Mouse (Mus musculus) forebrain, embryonic 12.5 days (tissue): ENCODE measurements around the gene Btg2. TPM values are rescaled to one million over a fixed set of nuclear protein-coding genes. Genes with fewer than 3 reads are reported as not detected.

ENCODE experiments used
- ATAC-seq: fragments of 200-750 bp; cut with Nextera tagmentation; 2 replicates; pipeline ENCODE4 v1.8.0; 2017; ENCODE audit warnings: moderate TSS enrichment; ENCODE audit not compliant: low FRiP score
- H3K27ac ChIP-seq: fragments of 300-500 bp; sonication (generic); 2 replicates; pipeline ENCODE4 v1.5.1; 2016; ENCODE audit warnings: mild to moderate bottlenecking
- H3K27me3 ChIP-seq: fragments of 300-500 bp; sonication (generic); 2 replicates; pipeline ENCODE4 v1.6.1; 2016; ENCODE audit warnings: mild to moderate bottlenecking
- H3K36me3 ChIP-seq: fragments of 300-500 bp; sonication (generic); replicated peaks from 2 replicates; pipeline ENCODE4 v1.6.1; 2016; ENCODE audit warnings: mild to moderate bottlenecking
- H3K4me1 ChIP-seq: fragments of 300-500 bp; sonication (generic); 2 replicates; pipeline ENCODE4 v1.6.1; 2016
- H3K4me2 ChIP-seq: fragments of 300-500 bp; sonication (generic); 2 replicates; pipeline ENCODE4 v1.6.1; 2016; ENCODE audit warnings: mild to moderate bottlenecking, moderate library complexity
- H3K4me3 ChIP-seq: fragments of 300-500 bp; sonication (generic); replicated peaks from 2 replicates; pipeline ENCODE4 v1.5.1; 2016; ENCODE audit warnings: mild to moderate bottlenecking
- H3K9ac ChIP-seq: fragments of 300-500 bp; sonication (generic); 2 replicates; pipeline ENCODE4 v1.6.1; 2016; ENCODE audit warnings: mild to moderate bottlenecking
- H3K9me3 ChIP-seq: fragments of 300-500 bp; sonication (generic); 2 replicates; pipeline ENCODE4 v1.6.1; 2016
- WGBS: fragments of 180-500 bp; shearing (Covaris S2); methylation state at CpG from one replicate; pipeline ENCODE4 v1.1.7; 2016; 5-methylcytosine and 5-hydroxymethylcytosine counted together
- polyA plus RNA-seq: library from polyadenylated mRNA; unstranded; fragments of >200 nt; fragmentation: Nextera tagmentation; extraction: Ambion mirVana; gene quantifications from 2 replicates; pipeline ENCODE4 v1.2.1, GENCODE M21; 2016

Gene Btg2
- polyA plus RNA-seq, 1 experiment from 2014 or later = 128 TPM

GRCm38 (mm10) chr1:134086017-134086416 lies 7.1 kb upstream of the Btg2 start:
- no peak for ATAC-seq
- Histone ChIP-seq H3K4me3 (no peak overlapping the region), H3K4me1 (peaks cover 21% of the 10 kb centered on the region), H3K9ac (no peak overlapping the region), H3K4me2 (peak overlapping the region; percentile 6; the same call in 1 of the 2 replicates), H3K36me3 (no peaks in the 10 kb centered on the region), H3K27me3 (no peaks in the 10 kb centered on the region), H3K9me3 (no peaks in the 10 kb centered on the region), H3K27ac (peak overlapping the region; percentile 32; the same call in 1 of the 2 replicates)
- WGBS = 13% methylated on average over 3 of the region's 3 CpGs

DNA sequence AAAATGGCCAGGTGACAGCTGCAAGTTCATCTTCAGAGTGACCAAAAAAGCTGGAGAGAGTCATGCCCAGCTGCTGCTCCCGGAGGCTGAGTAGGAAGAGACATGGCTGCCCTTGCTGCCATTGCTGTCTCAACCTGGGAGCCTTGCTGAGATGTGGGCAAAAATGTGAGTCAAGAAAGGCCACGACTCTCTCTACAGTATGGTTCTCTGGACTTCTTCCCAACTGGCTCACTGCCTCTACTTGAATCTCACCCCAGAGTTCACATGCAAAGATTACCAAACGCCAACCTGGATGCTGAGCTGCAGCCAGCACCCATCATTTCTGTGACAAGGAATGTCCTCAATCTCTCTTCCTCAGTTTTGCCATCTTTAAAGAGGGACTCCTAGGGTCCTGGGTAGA lies 5.2 kb upstream of the Btg2 start:
- no peak for ATAC-seq
- 93% methylated on average over 3 of the region's 3 CpGs for WGBS

DNA sequence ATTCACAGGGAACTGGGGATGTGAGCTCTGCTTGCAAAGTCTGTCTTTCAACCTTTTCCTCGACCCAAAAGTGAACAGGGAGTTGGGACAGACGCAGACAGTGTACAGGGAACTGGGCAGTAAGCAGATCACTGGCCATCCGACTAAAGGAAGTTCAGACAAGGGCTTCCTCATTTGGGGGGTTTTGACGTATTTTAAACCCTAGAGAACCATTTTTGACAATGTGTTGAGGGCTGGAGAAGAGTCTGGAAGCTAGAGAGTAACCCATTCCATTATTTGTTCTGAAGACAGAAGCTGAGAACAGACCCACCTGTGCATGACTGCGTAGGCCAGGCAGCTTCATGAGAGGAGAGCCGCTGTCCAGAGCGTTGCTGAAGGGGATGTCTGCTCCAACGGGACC lies 4.8 kb upstream of the Btg2 start:
- Histone ChIP-seq H3K27me3 (no peaks in the 10 kb centered on the region), H3K36me3 (no peaks in the 10 kb centered on the region), H3K4me2 (no peak overlapping the region), H3K9me3 (no peaks in the 10 kb centered on the region), H3K27ac (no peak overlapping the region), H3K9ac (no peak overlapping the region; the same call in 1 of the 2 replicates), H3K4me3 (no peak overlapping the region), H3K4me1 (peaks cover 34% of the 10 kb centered on the region)
- 82% methylated on average over 8 of the region's 8 CpGs for WGBS
- no peak for ATAC-seq

More for the DNA sequence above, 5.2 kb upstream of the Btg2 start:
- Histone ChIP-seq H3K4me3 (no peak overlapping the region), H3K4me2 (no peak overlapping the region), H3K27ac (no peak overlapping the region), H3K36me3 (no peaks in the 10 kb centered on the region), H3K4me1 (peaks cover 34% of the 10 kb centered on the region), H3K27me3 (no peaks in the 10 kb centered on the region), H3K9me3 (no peaks in the 10 kb centered on the region), H3K9ac (no peak overlapping the region)

DNA sequence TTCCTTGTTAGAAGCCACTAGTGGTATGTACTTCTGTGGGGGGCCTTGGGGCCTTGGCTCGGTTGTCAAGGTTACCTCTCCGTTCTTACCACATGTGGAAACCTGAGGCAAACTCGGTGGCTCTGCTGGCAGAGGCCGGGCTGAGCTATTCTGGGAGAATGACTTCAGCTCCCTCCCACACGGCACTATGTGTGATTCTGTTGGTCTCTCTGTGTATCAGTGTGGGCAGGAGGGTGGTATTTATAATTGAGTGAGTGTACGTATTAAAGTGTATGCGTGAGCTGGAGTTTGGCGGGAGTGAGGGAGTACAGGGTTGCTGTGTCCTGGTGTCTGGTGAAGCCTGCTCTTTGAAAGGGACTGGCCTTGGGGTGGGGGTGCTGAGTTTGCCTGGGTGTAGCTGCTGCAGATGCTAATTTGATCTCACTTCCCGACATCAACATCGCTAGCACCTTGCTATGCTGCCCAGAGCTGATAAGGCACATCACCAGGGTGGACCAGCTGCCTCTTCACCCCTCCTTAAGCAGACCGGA lies 4.1 kb upstream of the Btg2 start:
- H3K9ac ChIP-seq = no peak overlapping the region; the same call in 1 of the 2 replicates
- no peak overlapping the region for H3K4me2 ChIP-seq
- peaks cover 34% of the 10 kb centered on the region for H3K4me1 ChIP-seq
- no peaks in the 10 kb centered on the region for H3K27me3 ChIP-seq
- H3K9me3 ChIP-seq = no peaks in the 10 kb centered on the region
- H3K27ac ChIP-seq = no peak overlapping the region
- H3K36me3 ChIP-seq = no peaks in the 10 kb centered on the region
- ATAC-seq = no peak
- 57% methylated on average over 11 of the region's 11 CpGs for WGBS
- no peak overlapping the region for H3K4me3 ChIP-seq

DNA sequence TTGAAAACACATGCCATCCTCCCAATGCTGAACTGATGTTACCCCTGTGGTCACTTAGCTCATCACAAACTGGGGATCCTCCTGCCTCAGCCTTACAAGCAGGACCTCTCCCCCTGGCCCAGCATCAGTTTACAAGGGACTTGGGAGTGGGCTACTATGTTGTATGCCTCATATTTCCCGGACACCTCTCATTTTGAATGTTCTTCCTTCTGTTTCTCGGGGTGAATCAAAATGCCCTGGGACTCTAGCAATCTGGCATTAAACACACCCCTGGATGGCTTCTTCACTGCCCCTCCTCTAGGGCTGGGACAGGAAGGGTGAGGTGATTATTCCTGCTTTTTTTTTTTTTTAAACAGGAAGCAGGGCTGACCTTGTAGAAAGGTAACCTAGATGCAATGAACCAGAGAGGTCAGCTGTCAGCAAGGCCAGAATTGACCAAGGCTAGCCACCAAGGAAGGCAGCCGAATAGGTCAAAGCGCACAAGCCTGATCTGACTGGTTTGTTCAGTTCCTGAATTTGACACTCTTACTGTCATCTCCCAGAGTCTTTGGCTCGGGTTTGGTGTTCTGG lies 2.0 kb upstream of the Btg2 start:
- no peaks in the 10 kb centered on the region for H3K27me3 ChIP-seq
- no peak overlapping the region for H3K27ac ChIP-seq
- peaks cover 41% of the 10 kb centered on the region for H3K4me1 ChIP-seq
- ATAC-seq = no peak
- H3K9me3 ChIP-seq = no peaks in the 10 kb centered on the region
- no peak overlapping the region for H3K4me2 ChIP-seq
- WGBS = 95% methylated on average over 5 of the region's 5 CpGs
- no peak overlapping the region for H3K4me3 ChIP-seq
- no peak overlapping the region for H3K9ac ChIP-seq
- peaks cover 16% of the 10 kb centered on the region for H3K36me3 ChIP-seq

GRCm38 (mm10) chr1:134080406-134080805 lies 1.5 kb upstream of the Btg2 start:
- no peak overlapping the region for H3K4me2 ChIP-seq
- H3K4me1 ChIP-seq = peaks cover 44% of the 10 kb centered on the region
- no peaks in the 10 kb centered on the region for H3K9me3 ChIP-seq
- H3K9ac ChIP-seq = no peak overlapping the region
- H3K36me3 ChIP-seq = peaks cover 21% of the 10 kb centered on the region
- H3K4me3 ChIP-seq = no peak overlapping the region
- WGBS = 73% methylated on average over 4 of the region's 4 CpGs
- peak overlapping the region; percentile 85 for H3K27ac ChIP-seq
- no peaks in the 10 kb centered on the region for H3K27me3 ChIP-seq
- no peak for ATAC-seq

DNA sequence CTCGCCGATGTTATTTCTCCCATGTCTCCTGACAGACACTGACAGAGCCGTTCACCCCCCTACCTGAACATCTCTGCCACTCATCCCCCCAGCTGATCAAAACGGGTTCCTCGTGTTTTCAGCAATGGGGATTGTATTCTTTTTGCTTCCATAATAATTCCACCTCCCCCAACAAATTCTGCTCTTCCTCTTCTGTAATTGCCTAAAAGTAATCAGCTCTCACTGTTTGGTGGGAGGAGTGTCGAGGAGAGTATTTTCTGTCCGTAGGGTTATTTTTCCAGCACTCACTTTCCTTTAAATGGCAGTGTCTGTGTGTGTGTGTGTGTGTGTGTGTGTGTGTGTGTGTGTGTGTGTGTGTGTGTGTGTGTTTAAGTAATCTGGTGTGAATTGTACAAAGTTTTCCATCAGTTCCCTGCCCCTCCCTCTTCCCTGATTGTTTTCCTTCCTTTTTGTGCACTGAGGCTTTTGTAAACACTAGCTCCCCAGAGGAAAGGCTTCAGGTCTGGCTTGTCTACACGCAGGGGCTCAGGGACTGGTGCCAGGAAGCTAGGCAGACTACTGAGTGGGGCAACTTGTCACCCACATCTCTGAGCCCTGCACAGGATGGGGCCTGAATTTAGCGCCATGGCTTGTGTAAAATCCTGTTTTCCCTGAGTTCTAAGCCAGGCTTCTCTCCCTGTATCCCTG lies 700 bp upstream of the Btg2 start:
- H3K27ac ChIP-seq = peak overlapping the region; percentile 85
- no peaks in the 10 kb centered on the region for H3K27me3 ChIP-seq
- under 1% methylated on average over 9 of the region's 9 CpGs for WGBS
- peak overlapping the region; percentile 93; the same call in 1 of the 2 replicates for H3K9ac ChIP-seq
- H3K36me3 ChIP-seq = peaks cover 29% of the 10 kb centered on the region
- peaks cover 51% of the 10 kb centered on the region for H3K4me1 ChIP-seq
- peak; percentile 33 for ATAC-seq
- peak overlapping the region; percentile 76 for H3K4me3 ChIP-seq
- H3K4me2 ChIP-seq = peak overlapping the region; percentile 81
- H3K9me3 ChIP-seq = no peaks in the 10 kb centered on the region

DNA sequence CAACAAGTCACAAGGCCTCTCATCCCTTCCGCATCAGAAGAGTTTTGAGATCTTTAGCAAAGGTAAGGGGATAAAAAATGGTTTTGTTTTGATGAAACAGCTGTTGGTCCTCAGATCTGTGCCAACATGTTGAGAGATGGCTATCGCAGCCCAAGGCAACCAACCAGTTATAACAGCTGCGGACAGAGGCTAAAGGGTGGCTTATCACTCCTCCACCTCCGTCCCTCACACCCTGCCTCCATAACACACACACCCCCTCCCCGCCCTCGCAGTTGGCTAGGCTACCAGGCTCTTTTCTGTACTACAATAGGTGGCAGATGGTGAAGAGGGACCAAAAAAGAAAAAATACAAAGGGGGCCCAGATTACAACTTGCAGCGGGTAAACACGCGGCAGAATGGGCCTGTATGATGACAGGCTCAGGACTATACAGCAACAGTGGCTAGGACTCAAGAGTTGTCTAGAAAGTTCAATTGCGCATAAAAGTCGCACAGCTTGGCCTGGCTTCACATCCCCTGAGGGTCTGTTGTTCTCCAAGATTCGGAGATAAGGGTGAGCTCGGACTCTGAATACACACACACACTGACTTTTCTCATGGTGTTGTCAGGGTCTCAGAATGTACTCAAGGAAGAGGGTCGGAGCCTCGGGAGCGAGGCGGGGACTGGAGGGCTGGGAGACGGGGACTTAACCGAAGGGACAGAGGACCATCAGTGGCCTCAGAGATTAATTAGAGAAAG lies 692 bp downstream of the Btg2 start:
- H3K36me3 ChIP-seq = peaks cover 33% of the 10 kb centered on the region
- peak overlapping the region; percentile 93 for H3K9ac ChIP-seq
- peak overlapping the region; percentile 85 for H3K27ac ChIP-seq
- peaks cover 62% of the 10 kb centered on the region for H3K4me1 ChIP-seq
- no peaks in the 10 kb centered on the region for H3K27me3 ChIP-seq
- ATAC-seq = peak; percentile 12; the same call in 1 of the 2 replicates
- WGBS = 6% methylated on average over 19 of the region's 19 CpGs
- peak overlapping the region; percentile 81 for H3K4me2 ChIP-seq
- H3K4me3 ChIP-seq = peak overlapping the region; percentile 76
- no peaks in the 10 kb centered on the region for H3K9me3 ChIP-seq

DNA sequence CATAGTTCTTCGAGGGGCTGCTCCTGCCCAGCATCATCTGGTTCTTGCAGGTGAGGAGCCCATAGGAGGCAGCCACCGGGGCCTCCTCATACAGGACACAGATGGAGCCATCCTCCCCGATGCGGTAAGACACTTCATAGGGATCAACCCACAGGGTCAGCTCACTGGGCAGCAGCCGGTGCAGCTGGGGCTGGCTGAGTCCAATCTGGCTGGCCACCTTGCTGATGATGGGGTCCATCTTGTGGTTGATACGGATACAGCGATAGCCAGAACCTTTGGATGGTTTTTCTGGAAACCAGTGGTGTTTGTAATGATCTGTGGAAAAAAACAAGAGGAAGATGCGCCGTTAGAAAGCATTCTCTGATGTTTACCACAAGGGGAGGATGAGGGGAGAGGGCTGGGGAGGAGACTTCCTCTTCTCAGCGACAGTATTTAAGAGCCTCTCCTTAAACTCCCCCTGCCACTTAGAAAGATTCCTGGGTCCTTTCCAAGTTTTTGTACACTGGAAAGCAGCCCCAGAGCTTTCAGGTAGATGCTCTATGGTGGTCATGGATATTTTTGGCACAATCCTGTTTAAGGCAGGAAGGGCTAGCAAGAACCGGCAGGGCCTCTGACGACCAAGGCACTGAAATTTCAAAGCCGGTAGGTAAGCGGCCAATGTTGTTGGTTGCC lies 1.4 kb downstream of the Btg2 start:
- H3K9me3 ChIP-seq = no peaks in the 10 kb centered on the region
- peak; percentile 19; the same call in 1 of the 2 replicates for ATAC-seq
- H3K27ac ChIP-seq = peak overlapping the region; percentile 85
- H3K9ac ChIP-seq = peak overlapping the region; percentile 93
- peak overlapping the region; percentile 76 for H3K4me3 ChIP-seq
- no peaks in the 10 kb centered on the region for H3K27me3 ChIP-seq
- 32% methylated on average over 14 of the region's 14 CpGs for WGBS
- peak overlapping the region; percentile 81 for H3K4me2 ChIP-seq
- peaks cover 65% of the 10 kb centered on the region for H3K4me1 ChIP-seq
- H3K36me3 ChIP-seq = peaks cover 33% of the 10 kb centered on the region

- Histone ChIP-seq H3K36me3 (peaks cover 33% of the 10 kb centered on the region), H3K9me3 (no peaks in the 10 kb centered on the region), H3K4me1 (peaks cover 72% of the 10 kb centered on the region), H3K27ac (peak overlapping the region; percentile 68), H3K9ac (peak overlapping the region; percentile 93), H3K4me2 (peak overlapping the region; percentile 81), H3K27me3 (no peaks in the 10 kb centered on the region), H3K4me3 (peak overlapping the region; percentile 76)
- ATAC-seq = no peak
- WGBS = 16% methylated on average over 2 of the region's 2 CpGs
These were observed 2.1 kb downstream of the Btg2 start for GRCm38 (mm10) chr1:134076789-134077188.

- Histone ChIP-seq H3K4me3 (peak overlapping the region; percentile 76), H3K9ac (peak overlapping the region; percentile 93; the same call in 1 of the 2 replicates), H3K27ac (peak overlapping the region; percentile 68), H3K27me3 (no peaks in the 10 kb centered on the region), H3K9me3 (no peaks in the 10 kb centered on the region), H3K36me3 (peaks cover 33% of the 10 kb centered on the region), H3K4me2 (peak overlapping the region; percentile 81), H3K4me1 (peaks cover 84% of the 10 kb centered on the region)
- no peak for ATAC-seq
- 88% methylated on average over 8 of the region's 8 CpGs for WGBS
These were observed 3.4 kb downstream of the Btg2 start for GRCm38 (mm10) chr1:134075532-134075931.
